Mouse (Mus musculus): ENCODE data around the gene Olfr545. TPM values are rescaled to one million over a fixed set of nuclear protein-coding genes. Genes with fewer than 3 reads are reported as not detected.
"Not testable (repeated sequence)": the region's sequence is repeated elsewhere in the genome, so short reads cannot be mapped to it uniquely, and the experiment has no call there.

Gene Olfr545
- polyA plus RNA-seq, 1 experiment from 2014 or later: 0.05 TPM

GRCm38 (mm10) chr7:102508066-102508465, 8.7 kb upstream of the Olfr545 start:
- Histone ChIP-seq H3K27ac (replicated peaks) (no peak overlapping the region), H3K9me3 (no peaks in the 10 kb centered on the region), H3K4me2 (replicated peaks) (no peak overlapping the region), H3K4me1 (peaks cover 5% of the 10 kb centered on the region; the same call in 1 of the 2 replicates), H3K27me3 (no peaks in the 10 kb centered on the region), H3K4me3 (no peak overlapping the region), H3K9ac (replicated peaks) (no peak overlapping the region), H3K36me3 (no peaks in the 10 kb centered on the region)
- WGBS: 94% methylated on average over 9 of the region's 9 CpGs
- ATAC-seq (replicated peaks): no peak

GRCm38 (mm10) chr7:102506848-102507247, 7.5 kb upstream of the Olfr545 start:
- no peak overlapping the region for H3K9ac ChIP-seq (replicated peaks)
- no peak overlapping the region for H3K27ac ChIP-seq (replicated peaks)
- H3K27me3 ChIP-seq: no peaks in the 10 kb centered on the region
- ATAC-seq (replicated peaks): peak; percentile 80
- 50% methylated on average over 3 of the region's 3 CpGs for WGBS
- H3K36me3 ChIP-seq: no peaks in the 10 kb centered on the region
- no peaks in the 10 kb centered on the region for H3K4me1 ChIP-seq
- H3K4me2 ChIP-seq (replicated peaks): no peak overlapping the region
- H3K4me3 ChIP-seq: no peak overlapping the region
- no peaks in the 10 kb centered on the region for H3K9me3 ChIP-seq

GRCm38 (mm10) chr7:102501986-102502385, 2.6 kb upstream of the Olfr545 start:
- 73% methylated on average over 5 of the region's 5 CpGs for WGBS
- Histone ChIP-seq H3K4me3 (no peak overlapping the region), H3K27ac (replicated peaks) (no peak overlapping the region), H3K4me1 (no peaks in the 10 kb centered on the region), H3K9ac (replicated peaks) (no peak overlapping the region), H3K36me3 (no peaks in the 10 kb centered on the region), H3K4me2 (replicated peaks) (no peak overlapping the region), H3K27me3 (no peaks in the 10 kb centered on the region), H3K9me3 (no peaks in the 10 kb centered on the region)
- no peak for ATAC-seq (replicated peaks)

- not testable (repeated sequence) for H3K27me3 ChIP-seq; ATAC-seq (replicated peaks); H3K4me3 ChIP-seq; H3K9me3 ChIP-seq; H3K4me2 ChIP-seq (replicated peaks); H3K27ac ChIP-seq (replicated peaks); H3K4me1 ChIP-seq; H3K36me3 ChIP-seq; H3K9ac ChIP-seq (replicated peaks)
- 49% methylated on average over 7 of the region's 7 CpGs for WGBS
Measured at GRCm38 (mm10) chr7:102494416-102494815, 5.0 kb downstream of the Olfr545 start.

GRCm38 (mm10) chr7:102488161-102488560, 11.2 kb downstream of the Olfr545 start, which contains the start of gene Olfr544:
Gene Olfr544, minus strand, starts transcription at chr7:102488313.
- H3K9ac ChIP-seq (replicated peaks): no peak within 1 kb of the TSS
- WGBS: 71% methylated on average over 1 of the region's 1 CpGs
- no peaks in the 10 kb centered on the region for H3K9me3 ChIP-seq
- no peak for ATAC-seq (replicated peaks)
- no peak within 1 kb of the TSS for H3K4me3 ChIP-seq
- no peaks in the 10 kb centered on the region for H3K36me3 ChIP-seq
- H3K27ac ChIP-seq (replicated peaks): no peak within 1 kb of the TSS
- H3K4me1 ChIP-seq: no peaks in the 10 kb centered on the region
- H3K27me3 ChIP-seq: no peaks in the 10 kb centered on the region
- no peak within 1 kb of the TSS for H3K4me2 ChIP-seq (replicated peaks)

- H3K4me1 ChIP-seq: no peaks in the 10 kb centered on the region
- no peak overlapping the region for H3K9ac ChIP-seq (replicated peaks)
- no peak overlapping the region for H3K4me3 ChIP-seq
- WGBS: 91% methylated on average over 1 of the region's 1 CpGs
- no peak for ATAC-seq (replicated peaks)
- no peak overlapping the region for H3K4me2 ChIP-seq (replicated peaks)
- no peaks in the 10 kb centered on the region for H3K36me3 ChIP-seq
- H3K27ac ChIP-seq (replicated peaks): no peak overlapping the region
- no peaks in the 10 kb centered on the region for H3K27me3 ChIP-seq
- H3K9me3 ChIP-seq: no peaks in the 10 kb centered on the region
Measured at GRCm38 (mm10) chr7:102486105-102486504, 13.3 kb downstream of the Olfr545 start.

- not testable (repeated sequence) for H3K36me3 ChIP-seq; H3K27me3 ChIP-seq; H3K4me3 ChIP-seq; H3K4me1 ChIP-seq; H3K27ac ChIP-seq (replicated peaks); ATAC-seq (replicated peaks); H3K4me2 ChIP-seq (replicated peaks); H3K9me3 ChIP-seq; H3K9ac ChIP-seq (replicated peaks)
- 73% methylated on average over 8 of the region's 8 CpGs for WGBS
Measured at GRCm38 (mm10) chr7:102484766-102485165, 14.6 kb downstream of the Olfr545 start.

- ATAC-seq (replicated peaks): no peak
- H3K4me2 ChIP-seq (replicated peaks): no peak overlapping the region
- WGBS: 84% methylated on average over 2 of the region's 2 CpGs
- H3K4me3 ChIP-seq: no peak overlapping the region
- H3K27ac ChIP-seq (replicated peaks): no peak overlapping the region
- H3K9me3 ChIP-seq: no peaks in the 10 kb centered on the region
- no peaks in the 10 kb centered on the region for H3K27me3 ChIP-seq
- no peaks in the 10 kb centered on the region for H3K4me1 ChIP-seq
- no peak overlapping the region for H3K9ac ChIP-seq (replicated peaks)
- H3K36me3 ChIP-seq: no peaks in the 10 kb centered on the region
Measured at GRCm38 (mm10) chr7:102483665-102484064, 15.7 kb downstream of the Olfr545 start.

- Histone ChIP-seq H3K4me1 (no peaks in the 10 kb centered on the region), H3K4me3 (no peak within 1 kb of the TSS), H3K36me3 (no peaks in the 10 kb centered on the region), H3K9ac (replicated peaks) (no peak within 1 kb of the TSS), H3K4me2 (replicated peaks) (no peak within 1 kb of the TSS), H3K27me3 (no peaks in the 10 kb centered on the region), H3K27ac (replicated peaks) (no peak within 1 kb of the TSS), H3K9me3 (no peaks in the 10 kb centered on the region)
- ATAC-seq (replicated peaks): no peak
- 98% methylated on average over 4 of the region's 4 CpGs for WGBS
Measured at GRCm38 (mm10) chr7:102481579-102481978, 17.8 kb downstream of the Olfr545 start, which contains the start of gene Olfr543. Gene Olfr543, minus strand, starts transcription at chr7:102481679.

- H3K9me3 ChIP-seq: no peaks in the 10 kb centered on the region
- H3K36me3 ChIP-seq: no peaks in the 10 kb centered on the region
- 93% methylated on average over 4 of the region's 4 CpGs for WGBS
- H3K27me3 ChIP-seq: no peaks in the 10 kb centered on the region
- no peak for ATAC-seq (replicated peaks)
- no peak overlapping the region for H3K4me2 ChIP-seq (replicated peaks)
- no peak overlapping the region for H3K9ac ChIP-seq (replicated peaks)
- H3K27ac ChIP-seq (replicated peaks): no peak overlapping the region
- no peak overlapping the region for H3K4me3 ChIP-seq
- H3K4me1 ChIP-seq: no peaks in the 10 kb centered on the region
Measured at GRCm38 (mm10) chr7:102480821-102481220, 18.6 kb downstream of the Olfr545 start.

- H3K36me3 ChIP-seq: no peaks in the 10 kb centered on the region
- 81% methylated on average over 5 of the region's 5 CpGs for WGBS
- no peak for ATAC-seq (replicated peaks)
- H3K27ac ChIP-seq (replicated peaks): no peak overlapping the region
- H3K27me3 ChIP-seq: no peaks in the 10 kb centered on the region
- no peak overlapping the region for H3K9ac ChIP-seq (replicated peaks)
- no peak overlapping the region for H3K4me2 ChIP-seq (replicated peaks)
- no peak overlapping the region for H3K4me3 ChIP-seq
- H3K9me3 ChIP-seq: no peaks in the 10 kb centered on the region
- no peaks in the 10 kb centered on the region for H3K4me1 ChIP-seq
Measured at GRCm38 (mm10) chr7:102479368-102480078, 19.9 kb downstream of the Olfr545 start.

- Histone ChIP-seq H3K9me3 (no peaks in the 10 kb centered on the region), H3K9ac (replicated peaks) (no peak overlapping the region), H3K27ac (replicated peaks) (no peak overlapping the region), H3K4me3 (no peak overlapping the region), H3K27me3 (no peaks in the 10 kb centered on the region), H3K36me3 (no peaks in the 10 kb centered on the region), H3K4me1 (no peaks in the 10 kb centered on the region), H3K4me2 (replicated peaks) (no peak overlapping the region)
- ATAC-seq (replicated peaks): no peak
- WGBS: 91% methylated on average over 3 of the region's 3 CpGs
Measured at GRCm38 (mm10) chr7:102478926-102479325, 20.4 kb downstream of the Olfr545 start.

GRCm38 (mm10) chr7:102478425-102478824, 20.9 kb downstream of the Olfr545 start:
- WGBS: 85% methylated on average over 4 of the region's 4 CpGs
- Histone ChIP-seq H3K4me3 (no peak overlapping the region), H3K4me2 (replicated peaks) (no peak overlapping the region), H3K4me1 (no peaks in the 10 kb centered on the region), H3K27me3 (no peaks in the 10 kb centered on the region), H3K36me3 (no peaks in the 10 kb centered on the region), H3K9me3 (no peaks in the 10 kb centered on the region), H3K9ac (replicated peaks) (no peak overlapping the region), H3K27ac (replicated peaks) (no peak overlapping the region)
- ATAC-seq (replicated peaks): no peak
